Mouse (Mus musculus): ENCODE measurements around the gene Cnksr1. TPM values are rescaled to one million over a fixed set of nuclear protein-coding genes. Genes with fewer than 3 reads are reported as not detected.

Cnksr1 gene
- total RNA-seq, 2 experiments from 2014 or later = 22.8 to 32.8 TPM

DNA sequence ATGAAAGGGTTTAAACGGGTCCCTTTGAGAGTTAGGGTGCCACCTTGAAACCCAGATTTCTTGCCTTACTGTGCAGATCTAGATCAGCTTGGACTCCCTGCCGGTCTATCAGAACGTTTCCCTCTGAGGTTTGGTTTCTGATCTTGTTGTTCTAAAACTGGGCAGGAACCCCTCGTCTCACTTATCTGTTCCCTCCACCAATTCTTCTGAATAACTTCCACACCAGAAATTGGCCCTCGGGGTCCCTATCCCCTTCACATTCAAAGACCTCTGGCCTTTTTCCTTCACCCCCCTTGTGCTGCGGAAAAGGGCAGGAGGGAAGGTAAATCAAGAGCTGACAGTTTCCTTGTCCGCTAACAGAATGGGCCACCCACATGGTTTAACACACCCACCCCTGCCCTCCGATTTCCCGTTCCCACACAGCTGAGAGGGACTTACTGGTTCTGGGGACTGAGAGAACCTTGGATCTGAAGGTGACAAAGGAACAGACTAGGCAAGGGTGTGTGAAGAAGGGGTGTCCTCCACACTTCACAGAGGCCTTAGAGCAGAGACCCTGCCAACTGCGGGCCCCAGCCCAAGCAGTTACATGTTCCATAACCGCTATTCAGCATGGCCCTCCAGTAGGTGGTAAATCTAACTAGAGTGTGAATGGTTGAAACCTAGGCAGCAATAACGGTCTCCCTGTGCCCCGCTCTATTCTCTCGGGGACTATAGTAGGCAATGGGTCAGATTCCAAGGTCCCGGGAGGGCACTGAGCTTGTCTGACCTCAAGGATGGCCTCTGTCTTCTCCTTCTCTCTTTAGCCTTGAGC lies 14.9 kb upstream of the Cnksr1 start:
- DNase-seq = no peak

GRCm38 (mm10) chr4:134252131-134252910 lies 14.1 kb upstream of the Cnksr1 start:
- no peak for DNase-seq

- no peak for DNase-seq
These were observed 13.3 kb upstream of the Cnksr1 start for GRCm38 (mm10) chr4:134251241-134252130.

- DNase-seq = no peak
These were observed 12.7 kb upstream of the Cnksr1 start for GRCm38 (mm10) chr4:134250930-134251240.

DNA sequence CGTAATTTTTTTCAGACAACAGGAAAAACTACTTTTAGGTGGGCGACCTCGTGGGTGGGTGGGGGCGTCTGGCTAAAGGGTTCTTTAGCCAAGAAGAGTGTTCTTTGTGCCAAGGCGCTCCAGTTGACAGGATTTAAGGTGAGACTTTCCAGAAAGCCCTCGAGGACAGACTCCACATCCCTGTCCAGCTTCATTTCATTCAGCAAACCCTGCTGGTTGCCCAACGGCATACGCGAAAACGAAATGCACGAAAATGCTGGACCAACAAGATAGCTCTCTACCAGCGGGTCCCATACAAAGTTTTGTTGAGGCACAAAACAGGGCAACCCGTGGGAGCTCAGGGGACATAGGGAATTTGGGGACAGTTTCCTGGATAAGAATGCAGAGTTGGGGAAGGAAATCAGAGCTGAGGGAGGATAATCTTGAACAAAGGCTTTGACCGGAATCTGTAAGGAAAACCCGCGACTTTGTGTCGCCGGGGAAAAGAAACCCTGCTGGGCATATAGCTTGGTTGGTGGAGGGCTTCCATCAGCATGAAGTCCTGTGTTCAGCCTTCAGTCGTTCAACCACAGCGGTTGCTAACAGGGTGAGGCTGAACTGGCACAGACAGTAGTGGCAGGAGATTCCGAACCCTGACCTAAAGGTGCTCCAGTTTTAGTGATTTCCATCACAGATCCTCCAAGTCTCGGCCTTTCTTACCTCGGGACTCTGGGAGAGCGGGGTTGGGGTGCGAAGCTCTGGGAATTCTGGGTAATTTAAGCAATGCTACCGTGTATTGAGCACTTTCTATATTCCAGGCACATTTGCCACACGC lies 12.1 kb upstream of the Cnksr1 start:
- no peak for DNase-seq

GRCm38 (mm10) chr4:134249651-134250050 lies 11.5 kb upstream of the Cnksr1 start:
- peak; percentile 62 for DNase-seq

- no peak for DNase-seq
These were observed 8.6 kb upstream of the Cnksr1 start, which contains the start of gene Gm30191 for GRCm38 (mm10) chr4:134246719-134247258. TSS of gene Gm30191 (plus strand) at chr4:134246935.

- DNase-seq = no peak
These were observed 8.1 kb upstream of the Cnksr1 start for GRCm38 (mm10) chr4:134246256-134246655.

DNA sequence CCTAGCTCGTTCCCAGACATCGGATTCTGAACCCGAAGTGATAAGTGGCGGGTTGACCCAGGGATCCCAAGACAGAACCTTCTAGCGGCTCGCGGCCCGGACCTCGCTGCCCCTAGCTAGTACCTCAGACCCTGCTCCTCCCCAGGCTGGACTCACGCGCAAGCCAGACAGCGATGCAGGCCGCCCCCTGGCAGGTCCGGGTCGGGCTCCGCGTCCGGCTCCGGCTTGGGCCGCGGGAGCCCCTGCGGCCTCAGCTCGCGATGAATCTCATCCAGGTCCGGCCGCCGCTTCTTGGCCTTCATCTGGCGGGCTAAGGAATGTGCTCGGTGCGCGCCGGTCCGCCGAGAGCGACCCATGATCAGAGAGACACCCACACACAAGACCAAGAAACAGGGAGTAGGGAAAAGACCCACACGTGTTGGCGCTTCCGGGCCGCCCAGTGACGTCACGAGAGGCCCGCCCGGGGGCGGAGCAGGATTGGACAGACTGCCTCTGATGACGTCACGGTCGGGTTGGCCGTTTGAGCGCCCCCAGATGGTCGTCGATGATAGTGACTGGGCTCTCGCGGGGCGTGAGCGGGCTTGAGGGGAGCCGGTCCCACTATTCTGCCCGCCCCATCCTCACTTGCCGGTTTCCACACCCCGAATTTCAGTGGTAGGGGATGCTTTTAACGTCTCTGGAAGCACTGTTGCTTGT lies 7.1 kb upstream of the Cnksr1 start, which contains the start of gene Zfp593:
Zfp593 (minus strand) TSS at position 445 of the 696 bp plus-strand sequence.
- DNase-seq = peak; percentile 89

- DNase-seq = peak; percentile 30
These were observed 5.5 kb upstream of the Cnksr1 start, which contains the start of gene E130218I03Rik for GRCm38 (mm10) chr4:134243516-134244250. TSS of gene E130218I03Rik (plus strand) at chr4:134243662.

GRCm38 (mm10) chr4:134238686-134239085 lies 487 bp upstream of the Cnksr1 start:
- no peak for DNase-seq

DNA sequence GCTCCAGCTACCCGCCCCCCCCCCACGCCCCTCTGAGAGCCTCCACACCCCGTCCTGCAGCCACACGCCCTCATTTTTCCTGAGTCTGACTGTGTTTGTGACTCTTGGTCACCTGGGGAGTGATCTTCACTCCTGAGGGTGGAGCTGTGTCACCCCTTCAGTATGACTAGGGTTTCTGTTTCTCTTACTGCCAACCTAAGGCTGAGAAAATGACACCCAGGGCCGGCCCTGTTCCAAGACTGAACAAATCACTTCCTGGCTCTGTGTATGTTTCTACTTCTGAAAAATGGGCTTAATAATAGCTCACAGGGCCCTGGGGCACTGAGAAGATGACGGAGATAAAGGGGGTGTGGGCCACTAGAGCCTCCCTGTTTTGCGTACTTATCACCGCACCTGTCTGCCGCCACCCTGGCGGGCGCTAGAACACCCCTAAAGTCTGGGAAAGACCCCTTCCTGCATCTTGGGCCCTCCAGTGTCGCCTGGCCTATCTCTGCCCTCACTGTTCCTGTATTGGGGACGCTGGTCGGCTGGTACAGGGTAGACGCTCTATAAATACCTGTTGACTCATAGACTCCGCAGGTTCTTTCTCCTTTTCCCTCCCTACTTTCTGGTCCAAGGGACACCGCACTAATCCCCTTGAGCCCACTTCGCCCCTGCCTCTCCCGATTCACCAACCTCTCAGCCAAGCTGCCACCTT lies 469 bp downstream of the Cnksr1 start:
- no peak for DNase-seq

DNA sequence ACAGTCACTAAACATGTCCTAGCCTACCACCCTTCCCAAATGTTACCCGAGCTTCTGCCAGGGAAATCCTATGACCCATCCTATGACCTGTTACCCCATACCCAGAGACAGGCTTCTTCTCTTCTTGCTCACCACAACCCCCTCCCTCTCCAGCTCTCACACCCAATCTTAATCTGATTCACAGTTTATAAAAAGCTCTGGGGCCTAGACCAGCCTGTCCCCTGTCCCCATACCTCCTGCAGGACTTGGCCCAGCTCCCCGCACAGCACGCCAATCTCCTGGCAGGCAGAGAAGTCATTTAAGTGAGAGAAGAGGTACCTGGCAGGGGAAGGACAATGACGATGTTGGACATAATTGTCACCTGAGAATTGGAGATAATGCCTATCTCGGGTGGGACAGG lies 3.3 kb downstream of the Cnksr1 start:
- peak; percentile 72 for DNase-seq

- DNase-seq = no peak
These were observed 7.8 kb downstream of the Cnksr1 start for GRCm38 (mm10) chr4:134230431-134230830.

- DNase-seq = no peak
These were observed 11.0 kb downstream of the Cnksr1 start, which contains the start of gene Catsper4 for GRCm38 (mm10) chr4:134227194-134227593. TSS of gene Catsper4 (minus strand) at chr4:134227383.

DNA sequence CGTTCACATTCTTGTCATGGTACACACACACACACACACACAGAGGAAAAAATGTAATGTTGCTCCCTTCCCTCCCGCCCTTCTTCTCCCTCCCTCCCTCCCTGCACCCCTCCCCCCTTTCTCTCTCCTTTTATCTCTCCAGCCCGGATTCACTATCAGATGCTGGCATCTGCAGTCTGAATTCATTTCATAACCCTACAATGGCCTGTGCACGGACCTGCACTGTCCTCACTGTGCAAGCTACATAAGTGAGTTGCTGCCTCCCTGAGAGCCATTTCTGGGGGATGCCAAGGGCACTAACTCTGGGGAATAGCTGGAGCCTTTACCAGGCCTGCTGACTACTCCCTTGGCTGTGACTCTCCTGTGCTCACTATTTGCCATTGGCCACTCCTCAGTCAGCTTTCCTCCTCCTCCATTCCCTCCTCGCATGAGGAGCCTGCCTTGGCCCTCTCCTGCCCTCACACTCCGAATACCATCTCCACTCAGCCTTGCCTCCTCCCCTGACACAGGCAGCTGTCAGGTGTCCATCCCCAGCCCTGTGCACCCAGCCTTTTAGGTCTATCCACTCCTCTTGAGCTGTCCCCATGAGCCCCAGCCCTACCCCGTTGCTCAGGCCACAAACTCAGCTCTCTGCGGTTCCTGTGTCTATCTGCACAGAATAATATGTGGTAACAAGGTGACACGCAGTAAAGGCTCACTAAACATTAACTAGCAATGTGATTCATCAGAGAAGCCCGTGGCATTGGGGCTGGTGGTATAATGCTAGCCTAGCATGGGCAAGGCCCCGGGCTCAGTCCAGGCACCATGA lies 15.2 kb downstream of the Cnksr1 start:
- DNase-seq = no peak

GRCm38 (mm10) chr4:134206488-134207053 lies 31.6 kb downstream of the Cnksr1 start:
- DNase-seq = no peak
